Mouse (Mus musculus) inflammation-experienced regulatory T-cells (primary cell): ENCODE measurements around the gene Lrrc32. TPM values are rescaled to one million over a fixed set of nuclear protein-coding genes. Genes with fewer than 3 reads are reported as not detected.

Source experiments
- polyA plus RNA-seq, 2 experiments: library from polyadenylated mRNA; unstranded; fragments of 100-300 nt; shearing (Covaris generic); gene quantifications; one replicate each; pipeline ENCODE4 v1.2.1; 2017

Gene Lrrc32
- polyA plus RNA-seq = 100 to 1,000 TPM in 1 of 2 experiments, 10 to 100 TPM in 1; 21.7 to 204 TPM

DNA sequence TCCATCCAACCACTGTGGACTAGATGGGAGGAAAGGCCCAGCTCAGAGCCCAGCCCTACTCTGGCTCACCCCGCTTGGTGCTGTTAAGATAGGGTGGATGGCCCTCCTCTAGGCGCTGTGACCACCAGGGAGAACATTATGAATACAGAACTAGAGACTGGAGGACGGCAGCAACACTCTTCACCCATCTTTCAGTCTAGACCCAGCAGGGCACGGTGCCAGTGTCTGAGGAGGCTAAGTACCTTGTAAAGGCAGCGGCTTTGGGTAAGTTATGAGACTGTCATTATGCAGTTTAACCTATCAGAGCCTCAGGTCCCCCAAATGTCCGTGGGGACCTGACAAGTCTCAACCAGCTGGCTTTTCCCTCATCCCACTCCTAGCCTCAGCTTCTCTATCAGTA, at the start of gene Lrrc32:
Gene Lrrc32 (plus strand): TSS at position 153 of the 400 bp plus-strand sequence.

DNA sequence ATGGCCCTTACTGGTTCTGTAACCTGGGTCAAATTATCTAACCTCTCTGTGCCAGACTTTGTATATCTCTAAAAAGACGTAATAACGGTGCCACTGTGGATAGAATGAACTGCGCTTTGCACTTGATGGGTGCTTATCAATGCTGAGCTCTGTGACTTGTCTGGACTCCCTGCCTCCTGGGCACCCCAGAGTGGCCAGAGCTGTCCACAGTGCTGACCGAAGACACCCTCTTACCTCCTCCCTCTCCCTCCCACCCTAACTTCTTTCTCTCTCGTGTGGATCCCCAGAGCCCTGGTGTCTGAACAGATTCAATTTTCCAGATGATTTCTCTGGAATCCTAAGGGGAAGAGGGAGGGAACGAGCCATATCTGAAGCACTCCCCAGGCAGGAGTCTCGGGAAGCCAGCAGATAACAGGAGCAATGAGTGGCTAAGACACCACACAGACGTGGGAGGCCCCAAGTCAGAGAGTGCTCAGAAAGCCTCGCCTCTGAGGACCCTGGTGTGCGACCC, 49.1 kb upstream of the Lrrc32 start, which contains the start of gene Gucy2d:
Gene Gucy2d (plus strand): TSS at position 461 of the 511 bp plus-strand sequence.

Other genes with a start within 250 kb of the Lrrc32 start
- gene Acer3, start 168.1 kb upstream of the Lrrc32 start, polyA plus RNA-seq = 1 to 10 TPM; 7.8 to 9.9 TPM
- under 1 TPM; 0.11 to 0.20 TPM for gene Tsku, start 128.0 kb upstream of the Lrrc32 start, polyA plus RNA-seq
- gene Gucy2d, start 48.9 kb upstream of the Lrrc32 start, polyA plus RNA-seq = under 1 TPM in 1 of 2 experiments, not detected in 1; 0.28 TPM
- 10 to 100 TPM; 73.8 to 82.5 TPM for gene Emsy, start 167.5 kb downstream of the Lrrc32 start, polyA plus RNA-seq
- gene Thap12, start 213.8 kb downstream of the Lrrc32 start, polyA plus RNA-seq = 10 to 100 TPM; 50.9 to 51.3 TPM